Mouse (Mus musculus) layer of hippocampus, postnatal 10 days (tissue): ENCODE results near the gene Lhcgr. TPM values are rescaled to one million over a fixed set of nuclear protein-coding genes. Genes with fewer than 3 reads are reported as not detected.
A peak's percentile ranks its signal among the peaks of the same experiment; 100 is the strongest.

Source experiments
- DNase-seq, 2 experiments: peaks; one replicate each; pipeline ENCODE4 v3.0.0; 2021; ENCODE audit warnings: low spot score in 2 of 2
- total RNA-seq, 2 experiments: library from RNA; stranded (reverse); gene quantifications; 2 replicates each; pipeline ENCODE4 v1.2.3; 2021

Gene Lhcgr
- total RNA-seq, 2 experiments from 2014 or later = 0.45 to 0.46 TPM

DNA sequence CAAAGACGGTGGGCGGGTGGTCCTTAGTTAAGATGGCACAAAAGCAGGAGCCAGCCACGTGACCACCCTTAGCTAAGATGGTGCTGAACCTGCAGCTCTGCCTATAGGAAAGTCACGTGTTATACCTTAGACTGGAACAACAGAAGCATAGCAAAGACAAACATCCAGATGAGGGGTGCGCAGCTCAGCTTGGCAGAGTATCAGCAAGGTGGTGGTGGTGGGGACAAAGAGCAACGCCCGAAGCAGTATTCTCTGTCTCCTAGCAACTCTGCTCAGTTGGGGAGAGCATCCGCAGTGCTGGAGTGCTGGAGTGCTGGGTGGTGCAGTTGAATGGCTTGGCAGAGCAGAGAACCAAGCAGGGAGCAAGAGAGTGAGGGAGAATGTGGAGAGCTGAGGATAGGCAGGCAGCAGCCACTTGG lies 85.5 kb downstream of the Lhcgr start:
- DNase-seq = no peak

DNA sequence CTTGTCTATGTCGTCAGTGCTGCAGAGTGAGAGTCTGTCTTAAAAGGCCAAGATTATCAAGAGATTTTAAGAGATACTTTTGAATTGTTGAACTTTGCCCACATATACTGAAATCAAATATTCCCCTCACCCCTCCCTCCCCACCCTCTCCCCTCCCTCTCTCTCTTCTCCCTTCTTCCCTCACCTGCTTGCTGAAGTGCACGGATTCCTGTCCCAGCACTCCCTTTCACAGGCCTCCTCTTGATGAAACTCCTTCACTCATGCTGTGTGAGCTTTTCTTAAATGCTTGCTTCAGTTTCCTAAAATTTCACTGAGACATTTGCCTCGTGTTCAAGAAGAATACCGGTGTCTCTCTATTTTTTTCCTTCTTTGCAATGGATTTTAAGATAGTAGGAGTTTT lies 88.7 kb downstream of the Lhcgr start:
- no peak for DNase-seq

GRCm38 (mm10) chr17:88702345-88702744 lies 89.4 kb downstream of the Lhcgr start:
- DNase-seq = no peak

DNA sequence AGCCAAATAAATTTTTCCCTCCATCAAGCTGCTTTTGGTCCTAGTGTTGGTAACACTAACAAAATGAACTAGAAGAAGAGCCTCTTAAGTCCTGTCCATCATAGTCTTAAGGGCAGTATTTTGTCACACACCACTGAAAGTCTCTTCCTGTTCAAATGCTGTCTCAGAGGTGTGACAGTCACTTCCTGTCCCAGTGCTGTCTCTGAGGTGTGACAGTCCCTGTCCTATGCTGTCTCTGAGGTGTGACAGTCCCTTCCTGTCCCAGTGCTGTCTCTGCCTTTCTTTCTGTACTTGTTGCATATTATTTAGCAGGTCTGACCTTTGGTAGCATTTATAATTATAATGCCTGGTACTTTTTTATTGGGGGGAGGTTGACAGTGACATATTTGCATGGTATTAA lies 90.9 kb downstream of the Lhcgr start:
- no peak for DNase-seq

DNA sequence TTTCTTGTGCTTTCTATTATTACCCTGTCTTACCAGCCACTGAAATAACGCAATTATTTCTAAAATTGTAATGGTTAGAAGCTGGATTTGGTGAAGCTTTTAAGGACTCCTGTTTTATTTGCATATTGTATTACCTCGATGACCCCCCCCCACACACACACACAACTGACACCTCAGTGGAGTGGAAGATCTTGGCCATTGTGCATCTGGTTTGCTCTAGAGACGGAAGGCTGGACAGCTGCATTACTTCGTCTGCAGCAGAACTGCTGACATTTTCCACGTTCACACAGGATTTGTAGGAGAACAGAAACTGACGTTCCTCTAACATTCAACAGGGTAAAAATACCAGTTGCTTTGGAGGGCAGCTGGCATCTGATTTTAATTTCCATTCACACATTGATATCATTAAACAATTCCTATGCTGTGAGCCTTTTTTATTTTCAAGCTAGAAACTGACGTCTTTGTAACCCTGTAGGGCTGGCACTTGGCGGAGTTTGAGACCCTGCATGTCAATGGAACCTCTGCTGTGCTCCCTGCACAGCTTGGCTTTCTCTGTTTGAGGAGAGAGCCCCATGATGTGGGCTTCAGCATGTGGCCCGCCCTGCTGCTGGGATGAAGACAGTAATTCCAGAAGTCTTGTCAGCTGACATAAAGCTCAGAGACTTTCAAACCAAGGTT lies 95.0 kb downstream of the Lhcgr start:
- peak in 1 of 2 experiments; percentile 14 for DNase-seq

GRCm38 (mm10) chr17:88688226-88688625 lies 103.6 kb downstream of the Lhcgr start:
- no peak for DNase-seq

GRCm38 (mm10) chr17:88675310-88676309 lies 116.2 kb downstream of the Lhcgr start:
- no peak for DNase-seq

DNA sequence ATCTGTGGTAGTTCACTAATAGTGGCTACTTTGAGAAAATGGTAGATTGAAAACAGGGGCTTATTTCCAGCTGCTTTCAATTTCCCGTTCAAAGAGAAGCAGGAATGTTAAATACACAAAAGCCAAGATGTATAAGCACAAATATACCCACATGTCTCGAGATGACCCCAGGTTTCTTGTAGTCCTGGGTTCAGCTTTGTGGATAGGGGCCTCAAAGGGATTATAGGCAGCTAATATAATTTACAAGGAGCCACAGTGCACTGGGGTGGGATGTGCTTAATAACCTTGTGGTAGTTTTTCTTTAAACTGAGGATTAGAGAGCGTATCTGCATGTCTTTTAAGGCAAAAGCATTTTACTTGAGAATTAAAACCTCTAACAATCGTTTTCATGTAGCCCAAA lies 121.0 kb downstream of the Lhcgr start:
- no peak for DNase-seq

GRCm38 (mm10) chr17:88669921-88670320 lies 121.9 kb downstream of the Lhcgr start:
- no peak for DNase-seq

DNA sequence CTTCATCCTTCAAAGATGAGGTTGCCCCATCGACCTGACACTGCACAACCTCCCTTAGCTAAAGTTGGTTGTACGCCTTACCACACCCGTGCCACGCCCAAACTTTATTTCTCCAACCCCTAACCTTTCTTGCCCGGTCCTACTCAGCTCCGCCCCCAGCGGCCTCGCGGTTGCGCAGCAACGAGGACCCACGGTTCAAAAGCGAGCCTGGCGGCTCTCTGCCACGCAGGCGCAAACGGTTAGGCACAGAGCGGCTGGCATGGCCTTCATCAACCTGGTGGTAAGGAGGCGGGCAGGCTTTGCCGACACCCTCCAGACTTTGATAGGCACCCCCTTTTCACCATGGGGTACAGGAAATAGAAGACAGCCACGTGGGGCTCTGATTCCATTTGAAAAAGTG lies 123.3 kb downstream of the Lhcgr start, which contains the start of gene Gtf2a1l:
Gene Gtf2a1l, plus strand, starts transcription at position 209 of the 400 bp plus-strand sequence.
- DNase-seq = peak; percentile 55 to 67

Other genes starting within 250 kb of the Lhcgr start
- 10 to 100 TPM; 10.1 to 12.7 TPM for gene Ston1, start 194.3 kb downstream of the Lhcgr start, total RNA-seq
- gene Gtf2a1l, start 123.3 kb downstream of the Lhcgr start, total RNA-seq = under 1 TPM in 1 of 2 experiments, not detected in 1; 0.75 TPM